Mouse (Mus musculus) bone marrow macrophage, adult 2 months (primary cell): Measurements from ENCODE around the gene Cradd.

Experiments
- CTCF ChIP-seq: IDR thresholded peaks from 2 replicates; pipeline ENCODE4 v1.5.1; 2012; ENCODE audit warnings: low read depth, mild to moderate bottlenecking, low read length, moderate library complexity
- POLR2A ChIP-seq: IDR thresholded peaks from 2 replicates; pipeline ENCODE4 v1.6.1; 2012; ENCODE audit warnings: mild to moderate bottlenecking, low read depth, low read length, borderline replicate concordance

GRCm38 (mm10) chr10:95200323-95200722, 123.6 kb downstream of the Cradd start:
- TF ChIP-seq CTCF (no peak), POLR2A (no peak)
